Mouse (Mus musculus): ENCODE measurements around the gene Polk.

The Polk gene

DNA sequence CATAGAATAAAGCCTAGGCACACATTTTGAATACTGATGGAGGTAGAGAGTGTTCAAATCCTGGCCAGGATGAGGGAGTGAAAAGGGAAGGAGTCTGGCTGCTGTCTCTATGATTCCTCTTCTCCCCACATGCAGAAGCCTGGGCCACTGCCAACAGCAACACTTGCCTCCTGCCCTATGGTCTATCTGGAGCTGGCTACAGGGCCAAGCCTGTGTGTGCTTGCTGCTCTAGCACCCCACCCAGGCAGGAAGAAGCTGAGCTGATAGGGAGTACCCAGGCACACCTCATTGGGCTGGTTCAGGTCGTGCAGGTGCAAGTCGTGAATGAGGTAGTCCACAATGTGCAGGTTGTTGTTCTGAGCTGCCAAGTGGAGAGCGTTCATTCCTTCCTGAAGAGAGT lies 88.1 kb downstream of the Polk start:
- no peaks in the 10 kb centered on the region for H3K4me1 ChIP-seq (replicated peaks; ENCODE audit: low read depth, low read length)
- H3K9me3 ChIP-seq (ENCODE audit: low read length) = no peaks in the 10 kb centered on the region
- TF ChIP-seq CTCF (conservative IDR thresholded peaks at IDR 0.05; ENCODE audit: low read length) (no peak), POU5F1 (IDR thresholded peaks at IDR 0.05; ENCODE audit: borderline replicate concordance, low read length) (no peak), NANOG (IDR thresholded peaks at IDR 0.05; ENCODE audit: borderline replicate concordance, low read length) (no peak)
- H3K27me3 ChIP-seq (ENCODE audit: insufficient read depth, low read length) = no peaks in the 10 kb centered on the region
- H3K36me3 ChIP-seq (ENCODE audit: insufficient read depth, low read length) = no peaks in the 10 kb centered on the region
- H3K4me3 ChIP-seq (replicated peaks; ENCODE audit: low read length) = no peak overlapping the region

DNA sequence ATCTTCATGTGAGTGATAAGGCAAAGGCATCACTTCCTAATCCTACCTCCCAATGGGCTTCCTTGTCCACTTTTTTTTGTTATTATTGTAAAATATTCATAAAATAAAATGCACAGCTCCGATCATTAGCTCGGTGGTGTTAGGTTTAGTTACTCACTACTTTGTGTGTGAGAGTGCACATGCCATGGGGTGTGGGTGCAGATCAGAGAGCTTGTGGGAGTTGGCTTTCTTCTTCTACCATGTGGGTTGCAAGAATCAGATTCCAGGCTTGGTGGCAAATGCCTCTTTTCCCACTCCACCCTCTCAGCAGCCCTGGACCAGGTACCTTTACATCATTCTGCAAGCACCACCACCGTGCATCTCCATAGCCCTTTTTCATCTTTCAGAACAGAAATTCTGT lies 89.8 kb downstream of the Polk start:
- Histone ChIP-seq H3K27me3 (ENCODE audit: insufficient read depth, low read length) (no peaks in the 10 kb centered on the region), H3K4me1 (replicated peaks; ENCODE audit: low read depth, low read length) (no peaks in the 10 kb centered on the region), H3K4me3 (replicated peaks; ENCODE audit: low read length) (no peak overlapping the region), H3K36me3 (ENCODE audit: insufficient read depth, low read length) (no peaks in the 10 kb centered on the region), H3K9me3 (ENCODE audit: low read length) (no peaks in the 10 kb centered on the region)
- no peak for TF ChIP-seq CTCF (conservative IDR thresholded peaks at IDR 0.05; ENCODE audit: low read length)
- no peak for TF ChIP-seq NANOG (IDR thresholded peaks at IDR 0.05; ENCODE audit: borderline replicate concordance, low read length)

DNA sequence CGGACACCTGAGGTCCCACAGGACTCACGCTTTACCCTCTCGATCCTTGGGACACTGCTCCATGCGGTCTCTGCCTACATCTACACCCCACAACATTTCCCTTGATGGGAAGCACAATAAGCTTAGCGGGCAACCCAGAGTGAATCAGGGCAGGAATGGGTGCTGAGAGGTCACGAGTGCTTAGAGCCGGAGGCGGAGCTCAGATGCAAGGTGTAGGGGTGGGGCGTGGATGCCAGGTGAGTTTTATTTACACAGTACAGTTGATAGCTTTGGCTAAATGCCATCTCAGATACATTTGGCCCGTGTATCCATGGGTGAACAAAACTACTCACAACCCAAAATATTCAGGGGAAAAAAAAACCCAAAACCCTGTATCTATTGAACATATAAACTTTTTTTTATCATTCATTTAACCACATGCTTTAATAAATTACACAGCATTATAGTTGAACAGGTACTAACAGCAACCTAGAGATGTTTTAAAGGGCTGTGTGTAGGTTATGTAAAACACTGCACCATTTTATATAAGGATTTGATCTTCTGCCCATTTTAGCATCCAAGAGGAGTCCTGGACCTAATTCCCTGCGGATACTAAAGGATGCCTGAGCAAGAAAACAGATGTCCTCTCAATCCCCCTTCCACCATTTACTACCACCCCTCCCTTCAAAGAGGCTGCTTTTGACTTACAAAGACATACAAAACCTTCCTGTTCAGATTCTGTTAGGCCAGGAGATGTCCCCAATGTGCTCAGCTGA lies 90.8 kb downstream of the Polk start:
- Histone ChIP-seq H3K36me3 (ENCODE audit: insufficient read depth, low read length) (no peaks in the 10 kb centered on the region), H3K27me3 (ENCODE audit: insufficient read depth, low read length) (no peaks in the 10 kb centered on the region), H3K4me3 (replicated peaks; ENCODE audit: low read length) (no peak overlapping the region), H3K9me3 (ENCODE audit: low read length) (no peaks in the 10 kb centered on the region), H3K4me1 (replicated peaks; ENCODE audit: low read depth, low read length) (no peaks in the 10 kb centered on the region)
- TF ChIP-seq CTCF (conservative IDR thresholded peaks at IDR 0.05; ENCODE audit: low read length) = no peak
- no peak for TF ChIP-seq NANOG (IDR thresholded peaks at IDR 0.05; ENCODE audit: borderline replicate concordance, low read length)
- TF ChIP-seq POU5F1 (IDR thresholded peaks at IDR 0.05; ENCODE audit: borderline replicate concordance, low read length) = no peak

DNA sequence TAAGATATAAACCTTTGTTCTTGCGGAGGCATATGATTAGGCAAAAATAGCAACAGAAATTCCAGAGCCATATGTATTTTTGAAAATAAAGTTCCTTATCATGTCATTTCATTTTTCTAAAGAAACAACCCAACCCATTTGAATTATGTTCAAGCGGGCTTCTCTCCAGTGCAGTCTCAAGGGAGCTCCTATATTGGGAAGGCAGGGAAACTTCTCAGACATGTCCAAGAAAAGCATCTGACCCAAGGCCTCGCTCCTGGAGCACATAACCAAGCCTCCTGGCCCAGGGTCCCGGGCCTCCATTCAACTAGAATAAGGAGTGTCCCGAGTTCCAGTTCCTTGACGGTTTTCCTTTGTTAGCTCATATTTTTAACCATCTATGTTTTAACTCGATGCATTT lies 91.5 kb downstream of the Polk start:
- H3K4me3 ChIP-seq (replicated peaks; ENCODE audit: low read length) = no peak overlapping the region
- TF ChIP-seq CTCF (conservative IDR thresholded peaks at IDR 0.05; ENCODE audit: low read length) = no peak
- TF ChIP-seq NANOG (IDR thresholded peaks at IDR 0.05; ENCODE audit: borderline replicate concordance, low read length) = no peak
- no peak for TF ChIP-seq POU5F1 (IDR thresholded peaks at IDR 0.05; ENCODE audit: borderline replicate concordance, low read length)
- no peaks in the 10 kb centered on the region for H3K4me1 ChIP-seq (replicated peaks; ENCODE audit: low read depth, low read length)
- no peaks in the 10 kb centered on the region for H3K36me3 ChIP-seq (ENCODE audit: insufficient read depth, low read length)
- no peaks in the 10 kb centered on the region for H3K27me3 ChIP-seq (ENCODE audit: insufficient read depth, low read length)
- no peaks in the 10 kb centered on the region for H3K9me3 ChIP-seq (ENCODE audit: low read length)

DNA sequence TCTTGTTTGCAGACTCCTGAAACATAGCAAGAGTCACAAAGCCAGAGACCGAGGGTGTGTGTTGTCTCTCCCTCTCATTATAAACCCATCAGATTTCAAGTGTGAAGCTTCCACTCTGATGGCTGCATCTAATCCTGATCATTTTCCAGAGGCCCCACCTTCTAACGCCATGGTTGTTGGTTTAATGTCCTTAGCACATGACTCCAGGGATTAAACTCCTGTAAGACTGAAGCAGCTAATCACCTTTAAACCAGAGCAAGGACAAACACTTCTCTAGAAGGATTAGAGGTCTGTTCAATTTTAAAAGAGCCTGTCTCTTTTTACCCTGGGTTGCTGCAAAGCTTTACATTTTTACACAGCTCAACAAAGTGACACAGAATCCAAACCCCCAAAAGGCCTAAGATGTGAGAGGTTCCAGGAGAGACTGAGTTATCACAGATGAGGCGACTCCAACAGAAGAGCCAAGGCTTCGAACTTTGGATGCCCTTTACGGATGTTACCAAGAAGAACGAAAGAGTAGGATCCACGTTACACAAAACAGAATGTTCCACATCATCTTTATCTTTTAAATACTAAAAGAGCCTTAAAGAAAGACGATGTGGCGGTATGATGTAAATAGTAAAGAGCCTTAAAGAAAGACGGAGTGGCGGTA lies 92.0 kb downstream of the Polk start:
- Histone ChIP-seq H3K27me3 (ENCODE audit: insufficient read depth, low read length) (no peaks in the 10 kb centered on the region), H3K9me3 (ENCODE audit: low read length) (no peaks in the 10 kb centered on the region), H3K36me3 (ENCODE audit: insufficient read depth, low read length) (no peaks in the 10 kb centered on the region), H3K4me3 (replicated peaks; ENCODE audit: low read length) (no peak overlapping the region), H3K4me1 (replicated peaks; ENCODE audit: low read depth, low read length) (no peaks in the 10 kb centered on the region)
- TF ChIP-seq POU5F1 (IDR thresholded peaks at IDR 0.05; ENCODE audit: borderline replicate concordance, low read length) (no peak), CTCF (conservative IDR thresholded peaks at IDR 0.05; ENCODE audit: low read length) (no peak), NANOG (IDR thresholded peaks at IDR 0.05; ENCODE audit: borderline replicate concordance, low read length) (no peak)

DNA sequence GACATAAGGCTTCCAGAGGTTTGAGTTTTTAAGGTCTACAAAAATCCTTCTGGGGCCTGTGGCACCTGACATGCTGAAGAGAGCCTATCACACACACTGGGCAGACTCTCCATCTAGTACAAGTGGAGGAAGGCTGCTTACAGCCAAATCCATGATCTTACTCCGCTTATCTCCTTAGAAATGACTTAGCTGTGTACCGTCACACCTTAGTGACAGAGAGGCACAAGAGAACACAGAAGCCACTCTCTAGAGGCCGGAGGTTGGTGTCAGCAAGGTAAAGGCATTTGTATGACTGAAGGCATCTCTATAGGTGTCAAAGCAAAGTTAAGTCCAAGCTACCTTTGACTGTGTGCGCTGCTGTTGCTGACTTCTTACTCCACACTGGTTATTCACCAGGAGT lies 101.9 kb downstream of the Polk start:
- H3K9me3 ChIP-seq (ENCODE audit: low read length) = no peaks in the 10 kb centered on the region
- no peaks in the 10 kb centered on the region for H3K4me1 ChIP-seq (replicated peaks; ENCODE audit: low read depth, low read length)
- H3K27me3 ChIP-seq (ENCODE audit: insufficient read depth, low read length) = no peaks in the 10 kb centered on the region
- H3K4me3 ChIP-seq (replicated peaks; ENCODE audit: low read length) = no peak overlapping the region
- TF ChIP-seq CTCF (conservative IDR thresholded peaks at IDR 0.05; ENCODE audit: low read length) (no peak), POU5F1 (IDR thresholded peaks at IDR 0.05; ENCODE audit: borderline replicate concordance, low read length) (no peak), NANOG (IDR thresholded peaks at IDR 0.05; ENCODE audit: borderline replicate concordance, low read length) (no peak)
- H3K36me3 ChIP-seq (ENCODE audit: insufficient read depth, low read length) = no peaks in the 10 kb centered on the region

DNA sequence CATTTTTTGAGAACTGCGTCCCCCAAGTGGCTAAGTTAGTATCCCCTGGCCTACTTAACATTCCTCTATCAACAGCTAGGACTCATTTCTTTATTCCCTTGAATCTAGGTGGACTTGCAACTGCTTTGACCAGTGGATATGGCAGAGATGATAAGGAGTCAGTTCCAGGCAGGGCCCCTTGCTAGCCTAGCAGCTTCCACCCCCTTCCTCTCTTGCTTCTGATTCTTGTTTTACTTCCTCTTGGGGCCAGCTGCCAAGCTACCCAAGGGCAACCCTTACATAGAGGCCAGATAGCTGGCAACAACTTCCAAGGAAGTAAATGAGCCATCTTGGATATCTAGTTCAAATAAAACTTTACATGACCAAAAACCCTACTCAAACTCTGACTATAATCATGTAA lies 105.5 kb downstream of the Polk start:
- H3K9me3 ChIP-seq (ENCODE audit: low read length) = no peaks in the 10 kb centered on the region
- H3K27me3 ChIP-seq (ENCODE audit: insufficient read depth, low read length) = no peaks in the 10 kb centered on the region
- H3K36me3 ChIP-seq (ENCODE audit: insufficient read depth, low read length) = no peaks in the 10 kb centered on the region
- no peak for TF ChIP-seq POU5F1 (IDR thresholded peaks at IDR 0.05; ENCODE audit: borderline replicate concordance, low read length)
- TF ChIP-seq CTCF (conservative IDR thresholded peaks at IDR 0.05; ENCODE audit: low read length) = no peak
- no peak for TF ChIP-seq NANOG (IDR thresholded peaks at IDR 0.05; ENCODE audit: borderline replicate concordance, low read length)
- no peaks in the 10 kb centered on the region for H3K4me1 ChIP-seq (replicated peaks; ENCODE audit: low read depth, low read length)
- H3K4me3 ChIP-seq (replicated peaks; ENCODE audit: low read length) = no peak overlapping the region

DNA sequence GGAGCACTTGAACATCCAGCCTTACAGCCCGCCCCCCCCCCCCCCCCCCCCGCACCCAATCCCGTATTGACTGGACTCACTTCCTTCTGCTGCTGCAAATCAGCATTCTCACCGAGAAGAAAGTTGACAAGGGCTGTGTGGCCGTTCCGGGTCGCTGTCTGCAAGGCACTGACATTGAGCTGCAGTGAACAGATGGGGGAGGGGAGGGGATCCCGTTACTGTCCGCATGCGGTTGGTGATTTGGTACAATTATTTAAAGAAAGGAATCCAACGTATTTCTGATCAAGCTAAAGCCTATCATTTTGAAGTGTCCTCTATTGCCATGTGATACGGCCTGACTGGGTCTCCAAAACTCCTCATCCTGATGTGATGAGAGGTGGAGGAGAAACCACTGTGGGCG lies 106.6 kb downstream of the Polk start:
- Histone ChIP-seq H3K4me3 (replicated peaks; ENCODE audit: low read length) (no peak overlapping the region), H3K9me3 (ENCODE audit: low read length) (no peaks in the 10 kb centered on the region), H3K27me3 (ENCODE audit: insufficient read depth, low read length) (no peaks in the 10 kb centered on the region), H3K36me3 (ENCODE audit: insufficient read depth, low read length) (no peaks in the 10 kb centered on the region), H3K4me1 (replicated peaks; ENCODE audit: low read depth, low read length) (no peaks in the 10 kb centered on the region)
- no peak for TF ChIP-seq POU5F1 (IDR thresholded peaks at IDR 0.05; ENCODE audit: borderline replicate concordance, low read length)
- TF ChIP-seq NANOG (IDR thresholded peaks at IDR 0.05; ENCODE audit: borderline replicate concordance, low read length) = no peak
- TF ChIP-seq CTCF (conservative IDR thresholded peaks at IDR 0.05; ENCODE audit: low read length) = no peak

Measured in E14TG2a.4 (cell line).